Mouse (Mus musculus): ENCODE results near the gene Ppm1l.
"Not testable (repeated sequence)": the region's sequence is repeated elsewhere in the genome, so short reads cannot be mapped to it uniquely, and the experiment has no call there.

Ppm1l gene

DNA sequence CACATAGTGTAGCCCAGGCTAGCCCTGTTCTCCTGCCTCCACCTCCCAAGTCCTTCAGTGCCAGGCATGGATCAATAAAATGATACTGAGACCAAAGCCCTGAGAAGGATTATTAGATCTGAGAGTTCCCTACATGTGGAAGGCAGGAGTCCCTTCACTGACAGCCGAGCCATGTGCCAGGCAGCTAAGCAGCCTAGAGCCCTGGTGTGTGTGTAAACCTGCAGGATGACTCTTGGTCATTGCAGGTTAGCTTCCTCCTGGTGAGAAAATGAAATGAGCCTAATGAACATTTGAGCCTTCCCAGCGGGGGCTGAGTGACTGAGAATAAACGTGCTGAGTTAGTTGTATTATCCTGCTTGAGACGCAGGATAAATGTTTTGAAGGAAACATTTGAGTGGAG lies 232.9 kb downstream of the Ppm1l start:
- no peak for DNase-seq

DNA sequence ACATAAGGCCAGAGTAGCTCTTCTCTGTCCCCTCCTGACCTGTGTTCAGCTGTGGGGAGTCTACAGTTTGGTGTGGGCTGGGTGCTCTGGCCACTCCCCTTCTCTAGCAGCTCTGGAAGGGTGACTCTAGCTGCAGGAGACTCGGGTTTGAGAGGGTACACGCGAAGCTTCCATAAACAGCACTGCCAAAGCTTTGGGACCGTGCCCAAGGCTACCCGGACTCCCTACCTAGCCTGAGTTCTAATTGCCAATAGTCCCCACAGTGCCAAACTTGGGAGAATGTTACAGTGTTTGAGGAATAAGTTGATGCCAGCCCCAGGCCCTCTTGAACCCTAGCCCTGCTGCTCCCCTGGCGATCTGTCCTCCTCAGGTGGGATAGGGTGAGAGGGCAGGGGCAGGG lies 238.8 kb downstream of the Ppm1l start:
- no peak for DNase-seq

DNA sequence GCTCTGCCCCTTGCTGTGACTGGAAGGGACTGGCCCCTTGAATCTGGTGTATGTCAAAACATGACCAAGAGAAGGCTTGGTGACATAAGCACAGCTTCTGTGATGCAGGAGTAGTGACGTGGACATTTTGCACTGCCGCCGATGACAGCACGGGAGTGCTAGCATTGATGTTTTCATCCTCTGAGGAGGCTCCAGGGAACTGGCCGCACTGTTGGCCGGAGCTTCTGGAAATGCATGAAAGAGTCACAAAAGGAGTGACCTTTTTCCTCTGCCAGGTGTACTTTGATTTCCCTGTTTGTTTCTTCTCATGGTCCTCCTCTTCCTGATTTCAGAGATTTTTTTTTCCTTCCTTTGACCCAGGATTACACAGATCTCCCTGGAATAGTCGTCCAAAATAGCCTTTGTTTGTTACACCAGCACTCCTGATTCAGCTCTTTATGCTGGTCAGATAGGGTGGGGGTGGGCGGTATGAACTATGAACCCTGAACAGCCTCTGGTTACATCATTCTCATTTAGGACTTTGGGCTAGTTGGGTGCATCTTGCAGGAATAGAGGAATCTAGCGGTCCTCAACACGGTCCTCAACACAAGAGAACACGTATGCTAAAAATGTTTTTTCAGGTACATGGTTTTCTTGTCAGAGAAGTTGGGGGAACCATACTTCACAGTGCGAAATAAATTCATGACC lies 239.6 kb downstream of the Ppm1l start:
- no peak for DNase-seq

DNA sequence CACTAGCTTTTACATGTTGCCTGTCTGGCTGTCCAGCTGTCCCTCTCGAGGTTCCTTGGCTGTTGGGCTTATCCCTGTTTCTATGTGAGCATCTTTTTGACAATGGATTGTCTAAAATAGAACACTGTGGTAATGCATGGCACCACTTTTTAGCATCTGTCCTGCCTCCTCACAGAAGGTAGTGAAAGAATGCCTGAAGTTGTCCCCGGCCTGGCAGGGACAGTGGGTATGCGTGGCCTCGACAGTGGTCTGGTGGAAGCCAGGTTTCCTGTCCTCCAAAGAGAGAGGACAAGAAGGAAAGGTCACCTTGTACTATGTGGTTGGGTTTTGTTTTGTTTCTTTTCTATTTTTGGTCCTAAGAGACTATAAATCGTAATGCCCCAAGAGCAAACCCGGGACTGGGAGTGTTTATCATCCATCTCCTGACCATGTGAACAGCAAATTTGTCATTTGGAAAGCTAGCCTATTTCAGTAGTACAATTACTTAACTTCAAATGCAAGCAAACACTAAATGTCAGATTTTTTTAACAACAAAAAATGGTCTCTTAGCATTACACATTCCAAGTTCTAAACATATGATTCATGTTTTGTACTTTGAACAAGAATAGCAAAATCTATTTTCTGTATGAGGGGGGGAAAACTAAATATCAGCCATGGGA lies 242.8 kb downstream of the Ppm1l start:
- DNase-seq, result no peak

DNA sequence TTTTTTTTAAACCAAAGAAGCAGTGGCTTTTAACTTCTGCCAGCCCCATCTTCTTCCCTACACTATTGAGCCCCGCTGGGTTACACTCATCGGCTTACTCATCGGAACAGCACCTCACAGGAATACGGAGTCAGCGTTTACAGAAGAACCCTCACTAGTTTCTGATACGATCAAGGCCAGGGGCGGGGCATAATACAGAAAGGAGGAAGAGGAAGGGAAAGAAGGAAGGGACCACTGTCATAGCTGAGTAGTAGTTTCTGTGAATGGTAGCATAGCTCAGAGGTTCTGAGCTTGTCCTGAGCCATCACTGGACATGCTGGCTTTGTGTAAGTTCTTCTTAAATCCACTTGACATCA lies 243.3 kb downstream of the Ppm1l start:
- no peak for DNase-seq

DNA sequence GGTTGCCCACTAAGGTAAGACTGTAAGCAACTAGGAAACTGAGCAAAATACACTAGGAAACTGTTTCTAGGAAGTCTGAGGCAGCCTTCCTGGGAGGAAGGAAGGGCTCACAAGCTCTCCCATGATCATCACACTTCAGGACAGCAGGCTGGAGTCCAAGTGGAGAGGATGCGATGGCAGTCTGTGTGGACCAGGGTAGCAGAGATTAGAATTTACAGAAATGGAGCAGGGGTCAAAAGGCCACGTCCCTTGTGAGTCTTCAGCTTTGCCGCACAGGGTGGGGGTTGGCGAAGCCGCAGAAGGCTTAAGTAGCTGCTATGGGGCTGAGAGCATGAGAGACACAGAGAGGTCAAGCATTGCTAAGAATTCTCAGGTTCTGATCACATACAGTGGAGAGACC lies 245.0 kb downstream of the Ppm1l start:
- no peak for DNase-seq

DNA sequence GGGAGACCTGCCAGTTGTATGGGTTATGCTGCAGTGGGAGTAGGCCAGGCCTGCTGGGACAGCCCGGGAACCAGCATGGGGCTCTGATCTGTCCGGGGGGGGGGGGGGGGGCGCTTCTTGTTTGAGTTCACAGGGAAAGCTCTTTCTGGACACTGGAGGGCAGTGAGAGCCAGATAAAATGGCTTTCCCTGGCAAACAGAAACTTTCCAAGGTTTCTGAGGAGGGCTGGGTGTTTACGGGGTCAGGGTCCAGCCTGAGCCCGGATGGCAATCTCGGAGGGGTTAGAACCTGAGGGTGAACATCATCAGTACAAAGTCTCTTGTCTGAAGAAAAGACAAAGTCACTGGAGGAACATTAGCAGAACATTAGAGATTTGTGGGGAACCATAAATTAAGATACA lies 246.7 kb downstream of the Ppm1l start:
- DNase-seq, result no peak

DNA sequence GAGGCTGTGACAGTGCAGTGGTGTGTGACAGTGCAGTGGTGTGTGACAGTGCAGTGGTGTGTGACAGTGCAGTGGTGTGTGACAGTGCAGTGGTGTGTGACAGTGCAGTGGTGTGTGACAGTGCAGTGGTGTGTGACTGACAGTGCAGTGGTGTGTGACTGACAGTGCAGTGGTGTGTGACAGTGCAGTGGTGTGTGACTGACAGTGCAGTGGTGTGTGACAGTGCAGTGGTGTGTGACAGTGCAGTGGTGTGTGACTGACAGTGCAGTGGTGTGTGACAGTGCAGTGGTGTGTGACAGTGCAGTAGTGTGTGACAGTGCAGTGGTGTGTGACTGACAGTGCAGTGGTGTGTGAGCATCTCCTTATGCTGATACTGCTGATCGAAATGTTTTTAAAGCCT lies 248.9 kb downstream of the Ppm1l start:
- DNase-seq, result not testable (repeated sequence)

DNA sequence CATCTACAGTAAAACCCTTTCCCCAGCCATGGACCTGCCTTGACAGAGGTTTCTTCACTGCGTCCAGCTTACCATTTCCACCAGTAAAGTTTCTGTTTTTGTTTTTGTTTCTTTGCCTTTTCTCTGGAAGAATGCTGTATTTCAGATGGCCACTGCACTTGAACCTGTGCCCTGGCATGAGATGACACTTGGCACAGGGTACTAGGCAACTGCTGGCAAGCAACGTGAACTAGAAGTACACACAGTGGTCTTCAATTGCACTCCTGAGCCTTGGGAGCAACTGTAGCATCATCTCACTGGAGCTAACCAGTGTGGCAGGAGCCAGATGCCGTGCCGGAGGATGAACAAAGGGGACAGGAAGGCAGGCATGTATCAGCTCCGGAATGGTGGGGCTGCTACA lies 255.9 kb downstream of the Ppm1l start:
- no peak for DNase-seq

DNA sequence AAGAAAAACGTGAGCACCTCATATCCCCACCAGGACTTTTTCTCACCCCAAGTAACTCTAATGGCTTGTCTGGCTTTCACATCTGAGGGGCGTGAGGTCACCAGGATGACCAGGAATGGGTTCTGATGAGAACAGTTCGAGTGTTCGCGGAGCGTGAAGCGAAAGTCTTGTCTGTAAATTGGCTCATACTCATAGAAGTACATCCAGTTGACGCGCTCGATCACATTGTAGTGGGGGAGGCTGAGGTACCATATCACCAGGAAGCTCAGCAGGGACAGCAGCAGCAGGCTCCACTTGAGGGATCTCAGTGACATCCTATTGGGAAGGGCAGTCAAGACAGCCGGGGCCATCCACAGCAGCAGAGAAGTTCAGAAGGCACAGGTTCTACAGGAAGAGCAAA lies 258.9 kb downstream of the Ppm1l start:
- no peak for DNase-seq

DNA sequence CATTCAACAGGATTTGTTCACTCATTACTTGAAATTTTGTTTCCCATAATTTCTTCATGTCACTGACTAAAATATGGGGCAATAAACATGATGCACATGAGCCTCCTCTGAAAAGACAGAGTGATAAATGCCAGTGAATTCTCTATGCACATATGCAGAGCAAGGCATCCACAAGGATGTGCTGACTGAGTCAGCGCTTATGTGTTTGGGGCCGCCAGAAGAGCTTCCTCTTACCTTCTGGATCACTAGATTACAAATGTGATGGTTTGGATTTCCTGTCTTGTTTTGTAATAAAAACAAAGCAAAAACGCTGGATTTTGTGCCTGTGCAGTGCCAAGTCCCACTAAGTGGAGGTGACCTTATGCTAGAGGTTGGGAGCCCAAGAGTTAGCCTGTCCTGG lies 260.1 kb downstream of the Ppm1l start:
- DNase-seq, result no peak

DNA sequence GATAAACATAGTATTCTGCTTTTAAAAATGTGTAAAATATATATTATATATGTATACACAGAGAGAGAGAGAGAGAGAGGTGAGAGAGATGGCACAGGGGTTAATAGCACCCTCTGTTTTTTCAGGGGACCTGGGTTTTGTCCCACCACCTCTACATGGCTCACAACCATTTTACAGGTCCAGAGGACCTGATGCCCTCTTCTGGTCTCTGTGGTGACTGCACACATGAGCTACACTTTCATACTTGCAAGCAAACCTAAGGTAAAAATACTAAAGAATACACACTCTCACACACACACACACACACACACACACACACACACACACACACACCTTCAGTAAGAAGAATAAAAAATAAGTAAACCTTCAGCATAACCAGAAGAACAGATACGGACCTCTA lies 262.1 kb downstream of the Ppm1l start:
- no peak for DNase-seq

DNA sequence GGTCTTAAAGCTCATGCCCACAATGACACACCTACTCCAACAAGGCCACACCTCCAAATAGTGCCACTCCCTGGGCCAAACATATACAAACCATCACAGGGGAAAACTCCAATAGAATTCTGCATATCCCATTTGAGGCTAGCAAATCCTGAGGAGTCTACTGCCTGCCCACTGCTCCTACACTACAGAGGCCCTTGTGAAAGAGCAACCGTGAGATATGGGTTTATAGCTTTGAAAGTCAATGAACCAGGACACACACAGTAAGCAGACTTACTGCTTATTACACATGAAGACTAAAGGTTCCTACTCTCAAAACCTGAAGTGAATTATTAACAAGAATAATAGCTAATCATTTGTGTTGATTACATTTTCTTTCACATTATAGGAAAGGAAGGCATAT lies 267.1 kb downstream of the Ppm1l start:
- no peak for DNase-seq

DNA sequence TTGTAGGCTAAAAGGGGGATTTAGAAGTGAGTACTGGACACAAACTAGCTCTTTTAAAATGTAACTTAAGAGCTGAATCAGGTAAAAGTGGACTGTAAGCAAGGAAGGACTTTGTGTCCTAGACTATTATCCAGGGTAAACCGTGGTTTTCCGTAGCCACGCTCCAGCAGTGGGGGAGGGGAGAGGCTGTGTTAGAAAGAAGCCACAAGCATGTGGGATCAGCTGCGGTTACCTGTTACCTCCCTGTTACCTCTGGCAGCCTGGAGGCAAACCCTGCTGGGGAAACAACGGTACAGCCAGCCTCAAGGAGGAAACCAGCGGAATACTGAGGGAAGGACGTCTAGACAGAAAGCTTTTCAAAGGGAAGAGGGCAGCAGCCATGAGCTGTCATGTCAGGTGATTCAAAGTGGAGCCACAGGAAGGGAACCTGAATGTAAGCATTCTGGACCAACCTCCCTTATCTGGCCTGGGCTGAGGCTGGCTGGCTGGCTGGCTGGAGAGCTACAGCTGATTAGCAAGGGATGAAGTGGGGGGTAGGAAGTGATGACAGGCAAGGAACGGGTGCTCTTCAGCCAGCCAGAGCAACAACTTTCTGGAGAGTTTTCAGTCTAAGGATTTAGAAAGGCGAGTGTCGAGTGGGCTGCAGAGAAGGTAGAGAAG lies 271.6 kb downstream of the Ppm1l start:
- DNase-seq, result no peak

DNA sequence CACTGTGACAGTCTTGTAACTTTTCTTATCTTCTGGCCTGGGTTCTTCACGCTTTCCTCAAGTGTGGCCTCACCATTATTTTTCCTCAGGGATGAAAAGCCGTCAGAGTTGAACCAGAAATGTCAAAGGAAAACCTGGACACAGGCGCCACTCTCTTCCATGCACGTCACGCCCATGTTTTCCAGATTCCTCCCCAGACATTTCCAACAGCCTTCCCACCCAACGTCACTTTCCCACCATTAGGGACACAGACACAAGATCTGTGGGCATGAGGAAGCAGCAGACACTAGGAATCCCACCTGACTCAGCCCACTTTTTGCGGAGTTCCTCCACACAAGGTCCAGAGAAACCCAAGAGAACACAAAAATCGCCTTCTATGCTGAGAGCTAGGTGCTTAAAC lies 276.8 kb downstream of the Ppm1l start:
- no peak for DNase-seq

DNA sequence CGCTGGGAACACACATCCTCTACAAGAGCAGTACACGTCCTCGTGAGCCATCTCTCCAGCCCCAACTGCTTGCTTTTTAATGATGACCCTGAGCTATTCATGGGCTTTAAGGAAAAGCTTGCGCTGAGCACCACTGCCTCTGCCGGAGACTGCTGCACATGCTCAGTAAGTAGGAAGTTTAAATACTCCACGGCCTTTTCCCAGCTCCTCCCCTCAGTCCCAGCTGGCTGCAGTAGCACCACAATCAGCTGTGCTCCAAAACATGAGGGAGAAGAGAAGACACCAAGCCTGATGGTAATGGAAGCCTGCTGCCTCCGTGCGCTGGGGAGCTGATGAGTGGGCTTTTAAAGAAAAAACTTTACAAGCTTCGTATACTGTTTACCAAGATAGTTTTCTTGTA lies 277.4 kb downstream of the Ppm1l start:
- DNase-seq, result no peak

DNA sequence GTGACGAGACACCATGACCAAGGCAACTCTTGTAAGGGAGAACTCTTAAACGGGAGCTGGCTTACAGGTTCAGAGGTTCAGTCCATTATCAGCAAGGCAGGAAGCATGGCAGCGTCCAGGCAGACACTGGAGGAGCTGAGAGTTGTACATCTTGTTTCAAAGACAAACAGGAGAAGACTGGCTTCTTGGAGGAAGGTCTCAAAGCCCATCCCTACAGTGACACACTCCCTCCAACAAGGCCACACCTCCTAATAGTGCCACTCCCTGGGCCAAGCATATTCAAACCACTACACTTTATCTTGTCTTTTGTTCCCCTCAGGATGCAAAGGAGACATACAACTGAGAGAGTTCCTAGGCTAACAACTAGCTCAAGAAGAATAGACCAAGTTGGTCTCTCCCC lies 279.5 kb downstream of the Ppm1l start:
- DNase-seq, result no peak

DNA sequence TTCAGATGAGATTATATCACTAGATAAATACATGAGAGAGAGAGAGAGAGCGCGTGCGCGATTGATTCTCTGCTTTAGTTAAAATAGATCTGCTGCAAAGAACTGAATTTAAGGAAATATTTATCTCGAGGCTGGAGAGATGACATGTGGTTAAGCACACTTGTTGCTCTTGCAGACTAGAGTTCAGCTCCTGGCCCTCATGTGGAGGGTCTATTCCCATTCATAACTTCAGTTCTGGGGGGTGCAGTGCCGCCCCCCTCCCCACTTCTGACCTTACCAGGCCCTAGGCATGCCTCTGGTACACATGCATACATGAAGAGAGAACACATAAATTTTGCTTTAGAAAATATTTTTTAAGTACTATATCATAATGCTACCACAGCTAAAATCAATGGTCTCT lies 280.6 kb downstream of the Ppm1l start:
- DNase-seq, result no peak

DNA sequence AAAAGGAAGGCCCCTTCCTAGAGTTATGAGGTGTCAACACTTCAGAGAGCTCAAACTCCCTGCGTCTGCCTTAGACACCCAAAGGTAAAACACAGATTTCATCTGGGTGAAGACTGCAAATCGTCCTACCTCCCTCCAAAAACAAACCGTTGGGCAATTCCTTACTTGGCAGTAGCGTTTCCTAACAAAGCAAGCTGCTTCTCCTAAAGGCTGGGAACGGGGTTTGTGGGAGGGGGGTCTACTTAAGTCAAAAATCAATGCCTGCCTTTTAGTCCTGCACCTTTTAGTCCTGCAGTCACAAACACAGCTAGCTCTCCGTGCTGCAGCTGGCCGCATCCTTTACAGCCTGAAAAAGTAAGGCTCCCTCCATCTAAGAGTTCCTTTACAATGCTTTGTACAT lies 281.2 kb downstream of the Ppm1l start:
- no peak for DNase-seq

DNA sequence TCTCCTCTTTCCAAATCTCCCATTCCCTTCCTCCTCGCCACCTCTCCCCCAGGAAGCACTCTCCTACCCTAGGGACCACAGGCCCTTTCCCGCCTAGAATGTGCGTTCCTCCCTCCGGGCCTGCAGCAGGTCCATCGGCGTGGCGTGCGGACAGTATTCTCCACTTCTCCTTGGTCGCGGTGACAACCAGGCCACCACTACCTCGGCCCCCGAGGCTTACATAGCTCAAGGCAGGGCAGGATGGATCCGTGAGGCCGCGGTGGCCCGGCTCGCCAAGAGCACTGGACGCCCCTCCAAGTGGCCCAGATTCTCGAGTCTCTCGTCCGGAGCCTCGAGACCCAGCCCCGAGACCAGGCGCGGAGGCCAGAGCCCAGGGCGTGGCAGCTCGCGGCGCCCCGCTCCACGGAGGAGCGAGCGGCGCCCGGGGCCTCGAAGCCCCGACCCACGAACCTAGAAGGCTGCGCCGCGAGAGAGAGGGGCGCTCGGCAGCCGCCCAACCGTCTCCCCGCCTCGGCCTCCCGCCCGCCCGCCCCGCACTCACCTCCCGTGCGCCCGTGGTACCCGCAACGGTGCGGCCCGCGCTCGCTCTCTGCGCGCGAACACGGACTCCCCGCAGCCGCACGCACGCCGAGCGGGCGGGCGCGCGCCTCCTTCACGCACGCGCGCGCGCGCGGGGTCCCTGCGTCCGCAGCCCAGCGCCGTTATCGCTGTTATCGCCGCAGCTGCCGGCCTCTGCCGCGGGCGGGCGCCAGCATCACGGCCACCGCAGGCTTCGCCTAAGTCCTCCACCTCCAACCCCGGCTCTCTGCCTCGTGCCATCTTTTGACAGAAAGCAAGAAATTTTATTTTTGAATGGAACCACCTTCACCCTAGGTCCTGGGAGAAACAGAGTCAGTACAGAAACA lies 281.9 kb downstream of the Ppm1l start, which contains the start of gene B3galnt1:
Gene B3galnt1, minus strand, starts transcription at position 700 of the 905 bp plus-strand sequence.
- peak; percentile 68 for DNase-seq

DNA sequence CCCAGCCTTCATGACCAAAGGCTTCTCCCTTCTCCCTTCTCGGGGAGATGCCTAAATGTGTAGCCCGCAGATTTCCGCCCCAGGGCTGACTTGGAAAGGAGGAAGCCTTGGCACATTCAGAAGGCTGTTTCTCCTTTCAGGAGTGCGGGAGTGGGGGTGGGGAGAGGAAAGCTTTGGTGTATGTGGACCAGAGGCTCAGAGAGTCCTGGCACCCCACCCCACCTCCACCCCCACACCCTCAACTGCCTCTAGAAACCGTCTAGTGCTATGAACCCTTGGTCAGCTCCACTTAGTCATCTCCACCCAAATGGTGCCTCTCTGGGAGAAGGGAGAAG lies 282.5 kb downstream of the Ppm1l start:
- peak; percentile 20 for DNase-seq

DNA sequence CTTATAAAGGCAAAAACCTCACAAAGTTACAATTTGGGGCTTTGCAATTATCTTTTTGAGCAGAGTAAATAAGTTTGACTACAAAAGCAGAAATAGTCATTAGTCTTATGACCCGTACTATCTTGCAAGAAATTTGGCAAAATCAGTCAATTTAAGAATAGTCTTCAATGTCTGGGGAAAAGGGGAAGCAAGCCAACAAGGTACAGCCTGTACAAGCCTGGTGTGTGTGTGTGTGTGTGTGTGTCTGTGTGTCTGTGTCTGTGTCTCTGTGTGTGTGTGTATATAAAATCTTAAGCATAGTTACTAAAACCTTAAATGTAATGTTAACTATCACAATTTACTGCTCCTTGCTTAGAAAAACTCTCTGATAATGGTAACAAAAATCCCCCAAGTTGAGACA lies 290.3 kb downstream of the Ppm1l start:
- DNase-seq, result no peak

DNA sequence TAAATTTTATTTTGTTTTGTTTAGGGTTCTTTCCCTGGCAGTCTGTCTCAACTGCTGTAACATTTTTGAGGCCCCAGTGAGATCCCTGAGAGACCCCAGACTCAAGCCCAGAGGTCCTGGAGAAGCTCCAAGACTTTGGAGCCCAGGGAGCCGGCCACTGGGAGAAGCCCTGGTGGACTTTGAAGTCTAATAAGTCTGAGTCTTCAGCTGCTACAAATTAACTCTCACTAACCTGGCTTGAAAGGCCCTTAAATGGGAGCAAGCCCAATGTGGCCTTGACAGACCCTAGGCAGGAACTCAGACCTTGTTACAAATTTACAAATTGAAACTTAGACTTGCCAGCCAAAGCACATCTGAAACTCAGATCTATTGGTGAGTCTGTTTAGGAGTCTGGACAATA lies 290.8 kb downstream of the Ppm1l start:
- DNase-seq, result no peak

DNA sequence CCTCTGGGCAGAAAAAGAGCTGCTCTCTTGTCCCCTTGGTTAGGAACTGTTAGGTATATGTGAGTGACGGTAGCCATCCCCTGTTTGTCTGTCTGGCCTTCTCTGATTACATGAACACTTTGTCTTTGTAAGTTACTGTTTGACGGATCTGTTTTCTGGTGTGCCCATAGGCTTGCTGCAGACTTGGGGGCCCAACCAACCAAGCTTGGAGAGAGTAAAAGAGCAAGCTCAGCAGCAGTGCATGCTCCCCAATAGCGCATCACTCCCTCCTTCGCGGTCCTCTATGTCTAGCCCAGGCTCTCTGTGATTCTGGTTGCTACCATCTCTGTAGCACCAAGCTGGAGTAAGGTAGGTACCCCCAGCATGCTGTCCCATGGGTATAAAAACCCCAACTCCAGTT lies 291.2 kb downstream of the Ppm1l start:
- DNase-seq, result no peak

Data from right cerebral cortex, postnatal 14 days (tissue).